Mouse (Mus musculus): ENCODE data around the gene Slc7a8.

- TF ChIP-seq CTCF (IDR thresholded peaks at IDR 0.05; ENCODE audit: low read depth, low read length) (no peak), GATA1 (IDR thresholded peaks at IDR 0.05; ENCODE audit: borderline replicate concordance, low read length) (no peak), GATA2 (IDR thresholded peaks at IDR 0.05; ENCODE audit: borderline replicate concordance, low read depth, low read length) (no peak)
Measured at GRCm38 (mm10) chr14:54712074-54712473, 69.7 kb downstream of the Slc7a8 start, which contains the start of gene Cebpe.

Measured in G1E (cell line).